Mouse (Mus musculus) kidney, adult 2 months (tissue): ENCODE measurements around the gene C1qtnf4.

ENCODE experiments used
- CTCF ChIP-seq: fragments of 200-500 bp; conservative IDR thresholded peaks from 2 replicates; pipeline ENCODE4 v1.5.1; 2011; ENCODE audit warnings: low read depth, mild to moderate bottlenecking, control low read depth, low read length, moderate library complexity, mixed read lengths; ENCODE audit not compliant: insufficient read depth, insufficient read length
- POLR2A ChIP-seq: fragments of 200-500 bp; IDR thresholded peaks from one replicate; pipeline ENCODE4 v1.6.1; 2011; ENCODE audit warnings: low read depth, low read length, control low read depth

- no peak for TF ChIP-seq POLR2A
- no peak for TF ChIP-seq CTCF
Measured at GRCm38 (mm10) chr2:90931829-90932228, 46.2 kb downstream of the C1qtnf4 start.
